Mouse (Mus musculus): ENCODE measurements at regions not wholly inside any gene's neighbourhood (a gene's known extent, or its start where the extent isn't known, plus 50 kb on each side); places are given as distances from the start of the nearest gene placed in this dataset.

DNA sequence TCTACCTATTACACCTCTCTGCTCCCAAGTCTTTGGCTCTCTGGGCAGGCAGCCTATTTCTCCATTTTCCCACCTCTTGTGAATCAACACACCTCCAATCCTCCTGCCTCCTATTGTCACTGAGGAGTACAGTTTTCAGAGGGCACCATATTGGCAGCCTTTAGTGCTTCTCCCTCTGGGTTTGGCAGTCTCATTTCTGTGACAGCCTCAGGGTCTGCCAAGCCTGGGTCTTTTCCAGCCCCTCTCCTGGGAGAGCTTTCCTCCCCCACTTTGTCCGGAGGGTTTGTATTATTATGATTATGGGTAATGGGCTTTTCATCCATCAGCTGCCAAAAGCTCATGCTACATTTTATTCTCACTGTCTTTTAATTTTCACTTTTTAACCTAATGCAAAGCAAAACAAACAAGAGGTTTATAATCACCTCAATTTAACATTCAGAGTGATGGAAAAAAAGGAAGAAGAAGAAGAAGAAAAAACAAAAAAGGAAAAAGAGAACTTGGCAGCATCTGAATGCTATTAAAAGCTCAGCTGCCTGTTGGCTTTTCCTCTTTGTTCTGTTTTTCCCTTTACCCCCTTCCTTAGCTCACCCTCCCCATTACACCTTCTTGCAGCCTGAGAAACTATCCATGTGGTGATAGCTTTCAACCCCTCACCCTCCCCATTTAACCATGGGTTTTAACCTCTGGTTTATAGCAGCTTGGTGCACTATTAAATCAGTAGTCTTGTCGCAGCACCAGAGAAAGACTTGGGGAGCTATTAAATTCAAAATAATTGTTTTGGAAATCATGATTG lies 790.5 kb upstream of the Cdh8 start:
- Histone ChIP-seq H3K27ac (replicated peaks) (no peak overlapping the region), H3K27me3 (no peaks in the 10 kb centered on the region), H3K36me3 (no peaks in the 10 kb centered on the region), H3K4me1 (replicated peaks) (no peaks in the 10 kb centered on the region; the same call in 1 of the 2 replicates), H3K9me3 (no peaks in the 10 kb centered on the region), H3K4me3 (no peak overlapping the region), H3K9ac (no peak overlapping the region), H3K4me2 (no peak overlapping the region)
- peak; percentile 74 for ATAC-seq (ENCODE audit: low read depth)
- WGBS, result 24% methylated on average over 2 of the region's 2 CpGs

DNA sequence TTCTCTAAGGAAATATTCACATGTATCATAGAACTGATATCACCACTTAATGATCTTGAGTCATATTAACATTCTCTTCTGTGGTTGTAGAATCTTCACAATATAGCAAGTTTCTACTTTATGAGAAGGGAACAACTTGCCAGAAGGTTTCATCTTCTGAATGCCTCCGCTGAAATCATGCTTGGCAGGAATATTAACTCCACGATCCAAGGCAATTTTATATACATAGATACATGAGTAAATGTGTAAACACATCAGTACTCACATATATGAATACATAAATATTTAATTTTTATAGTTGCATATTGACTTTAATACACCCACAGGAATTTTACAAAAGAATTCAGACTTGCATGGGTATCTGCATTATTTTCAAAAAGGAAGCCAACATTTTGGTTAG lies 777.0 kb upstream of the Cdh8 start:
- Histone ChIP-seq H3K9ac (no peak overlapping the region), H3K27ac (replicated peaks) (no peak overlapping the region), H3K27me3 (no peaks in the 10 kb centered on the region), H3K4me2 (no peak overlapping the region), H3K4me1 (replicated peaks) (no peaks in the 10 kb centered on the region), H3K9me3 (no peaks in the 10 kb centered on the region), H3K36me3 (no peaks in the 10 kb centered on the region), H3K4me3 (no peak overlapping the region)
- no peak for ATAC-seq (ENCODE audit: low read depth)
- 84% methylated on average over 2 of the region's 2 CpGs for WGBS

DNA sequence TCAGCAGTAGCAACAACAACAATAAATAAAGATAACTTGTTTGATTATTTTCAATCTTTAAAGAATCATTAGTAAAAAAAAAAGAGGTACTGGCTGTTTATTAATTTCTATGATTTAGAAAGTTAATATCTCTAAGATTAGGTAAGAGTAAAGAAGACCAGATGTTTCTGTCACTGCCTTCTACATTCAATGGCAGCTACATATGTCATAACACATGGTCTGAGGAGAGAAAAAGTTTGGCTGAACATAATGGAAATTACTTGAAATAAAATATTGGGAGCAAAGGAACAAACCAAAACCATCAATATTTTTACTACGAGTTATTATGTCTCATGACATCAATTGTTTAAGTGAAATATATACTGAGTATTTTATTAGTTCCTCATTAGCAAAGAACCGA lies 774.4 kb upstream of the Cdh8 start:
- Histone ChIP-seq H3K9me3 (no peaks in the 10 kb centered on the region), H3K36me3 (no peaks in the 10 kb centered on the region), H3K4me2 (no peak overlapping the region), H3K27me3 (no peaks in the 10 kb centered on the region), H3K27ac (replicated peaks) (no peak overlapping the region), H3K4me1 (replicated peaks) (peaks cover 3% of the 10 kb centered on the region; the same call in 1 of the 2 replicates), H3K4me3 (no peak overlapping the region), H3K9ac (no peak overlapping the region)
- 89% methylated on average over 2 of the region's 2 CpGs for WGBS
- no peak for ATAC-seq (ENCODE audit: low read depth)

DNA sequence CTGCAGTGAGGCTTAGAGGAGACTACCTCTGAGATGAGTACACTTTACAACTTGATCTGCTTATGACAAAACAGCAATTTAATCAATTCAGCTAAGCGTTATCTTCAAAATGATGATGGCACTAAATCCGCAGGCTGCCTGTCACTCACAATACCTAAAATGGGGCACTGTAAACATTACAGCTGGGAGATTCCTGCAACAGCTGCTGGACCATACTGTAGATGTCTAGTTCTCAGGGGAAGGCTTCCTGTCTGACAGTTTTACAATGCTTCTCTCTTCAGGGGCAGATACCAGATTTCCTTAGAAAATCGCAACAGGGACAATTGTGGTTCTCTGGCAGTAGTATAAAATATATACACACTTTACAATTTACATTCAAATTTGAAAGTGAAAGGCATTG lies 771.7 kb upstream of the Cdh8 start:
- H3K4me2 ChIP-seq, result no peak overlapping the region
- H3K9me3 ChIP-seq, result no peaks in the 10 kb centered on the region
- H3K4me3 ChIP-seq, result no peak overlapping the region
- no peak overlapping the region for H3K9ac ChIP-seq
- no peaks in the 10 kb centered on the region for H3K36me3 ChIP-seq
- no peak for ATAC-seq (ENCODE audit: low read depth)
- H3K4me1 ChIP-seq (replicated peaks), result peaks cover 3% of the 10 kb centered on the region; the same call in 1 of the 2 replicates
- 62% methylated on average over 3 of the region's 3 CpGs for WGBS
- no peak overlapping the region for H3K27ac ChIP-seq (replicated peaks)
- H3K27me3 ChIP-seq, result no peaks in the 10 kb centered on the region

DNA sequence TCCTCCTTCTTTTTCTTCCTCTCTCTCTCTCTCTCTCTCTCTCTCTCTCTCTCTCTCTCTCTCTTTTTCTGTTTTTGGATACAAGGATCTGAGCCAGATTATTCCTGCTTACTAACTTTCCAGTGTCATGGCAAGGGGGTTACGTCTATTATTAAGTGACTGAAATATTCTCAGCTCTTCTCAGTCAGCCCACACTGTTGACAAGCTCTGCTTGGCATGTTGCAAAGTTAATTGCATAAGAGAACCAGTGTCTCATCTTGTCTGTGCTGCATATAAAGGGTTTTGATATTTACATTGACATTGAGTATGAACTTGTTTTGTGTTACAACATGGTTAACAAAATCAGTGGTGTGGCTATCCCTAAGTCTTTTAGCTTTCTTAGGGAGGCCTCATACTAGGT lies 760.2 kb upstream of the Cdh8 start:
- 90% methylated on average over 1 of the region's 1 CpGs for WGBS

DNA sequence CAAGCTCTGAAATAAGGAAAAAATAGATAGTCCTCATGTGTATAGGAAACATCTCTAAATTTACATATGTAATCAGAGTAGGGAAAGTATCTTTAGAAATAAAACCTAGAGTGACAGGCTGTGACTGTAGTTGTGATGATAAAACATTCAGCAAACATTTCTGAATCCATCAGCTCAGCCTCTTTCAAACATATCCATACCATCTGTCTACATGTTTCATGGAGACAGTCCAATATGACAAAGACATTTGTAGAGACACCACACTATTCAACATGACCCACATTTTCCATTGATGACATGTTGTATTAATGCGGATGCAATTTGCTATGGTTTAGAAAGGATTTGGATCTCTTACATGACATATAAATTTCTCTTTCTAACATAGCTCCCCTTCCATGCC lies 729.1 kb upstream of the Cdh8 start:
- no peak for ATAC-seq (ENCODE audit: low read depth)
- Histone ChIP-seq H3K4me2 (no peak overlapping the region), H3K9me3 (no peaks in the 10 kb centered on the region), H3K4me1 (replicated peaks) (0 out of 2 replicates have a peak, but pooled peaks cover 4% of the 10 kb centered on the region), H3K27me3 (no peaks in the 10 kb centered on the region), H3K9ac (no peak overlapping the region), H3K36me3 (no peaks in the 10 kb centered on the region), H3K4me3 (no peak overlapping the region), H3K27ac (replicated peaks) (no peak overlapping the region)
- 92% methylated on average over 1 of the region's 1 CpGs for whole genome bisulfite sequencing

More for the DNA sequence above, 760.2 kb upstream of the Cdh8 start:
- Histone ChIP-seq H3K27me3 (no peaks in the 10 kb centered on the region), H3K9me3 (no peaks in the 10 kb centered on the region), H3K4me1 (replicated peaks) (no peaks in the 10 kb centered on the region), H3K36me3 (no peaks in the 10 kb centered on the region), H3K4me3 (no peak overlapping the region), H3K27ac (replicated peaks) (no peak overlapping the region), H3K4me2 (no peak overlapping the region), H3K9ac (no peak overlapping the region)
- no peak for ATAC-seq (ENCODE audit: low read depth)

DNA sequence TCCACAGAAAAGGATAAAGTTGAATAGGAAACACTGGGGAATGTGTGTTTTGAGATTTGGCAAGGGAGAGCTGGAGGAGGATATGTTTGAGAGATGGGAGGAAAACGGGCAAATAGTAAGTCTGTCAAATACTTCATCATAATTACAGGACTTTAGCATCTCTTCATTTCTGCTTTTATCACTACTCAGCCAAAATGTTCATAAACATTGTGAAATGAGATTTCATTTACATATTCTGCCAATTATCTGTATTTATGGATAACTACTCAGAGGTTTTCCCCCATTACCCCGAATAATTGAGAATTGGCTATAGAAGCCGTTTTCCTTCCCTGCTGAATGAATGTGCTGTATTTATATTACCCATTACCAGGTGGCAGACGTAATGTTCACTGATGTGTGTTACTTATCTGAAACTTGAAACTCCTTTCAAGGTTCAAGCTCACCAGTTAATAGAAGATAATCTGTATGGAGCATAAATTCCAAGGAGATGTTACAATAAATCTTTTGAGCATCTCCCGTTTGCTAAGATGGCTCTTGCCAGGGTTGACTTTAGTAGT lies 727.9 kb upstream of the Cdh8 start:
- no peak overlapping the region for H3K9ac ChIP-seq
- no peak for ATAC-seq (ENCODE audit: low read depth)
- 53% methylated on average over 5 of the region's 5 CpGs for WGBS
- no peaks in the 10 kb centered on the region for H3K36me3 ChIP-seq
- no peaks in the 10 kb centered on the region for H3K27me3 ChIP-seq
- H3K4me3 ChIP-seq, result no peak overlapping the region
- H3K9me3 ChIP-seq, result no peaks in the 10 kb centered on the region
- no peak overlapping the region for H3K4me2 ChIP-seq
- H3K27ac ChIP-seq (replicated peaks), result no peak overlapping the region
- H3K4me1 ChIP-seq (replicated peaks), result 0 out of 2 replicates have a peak, but pooled peaks cover 4% of the 10 kb centered on the region

DNA sequence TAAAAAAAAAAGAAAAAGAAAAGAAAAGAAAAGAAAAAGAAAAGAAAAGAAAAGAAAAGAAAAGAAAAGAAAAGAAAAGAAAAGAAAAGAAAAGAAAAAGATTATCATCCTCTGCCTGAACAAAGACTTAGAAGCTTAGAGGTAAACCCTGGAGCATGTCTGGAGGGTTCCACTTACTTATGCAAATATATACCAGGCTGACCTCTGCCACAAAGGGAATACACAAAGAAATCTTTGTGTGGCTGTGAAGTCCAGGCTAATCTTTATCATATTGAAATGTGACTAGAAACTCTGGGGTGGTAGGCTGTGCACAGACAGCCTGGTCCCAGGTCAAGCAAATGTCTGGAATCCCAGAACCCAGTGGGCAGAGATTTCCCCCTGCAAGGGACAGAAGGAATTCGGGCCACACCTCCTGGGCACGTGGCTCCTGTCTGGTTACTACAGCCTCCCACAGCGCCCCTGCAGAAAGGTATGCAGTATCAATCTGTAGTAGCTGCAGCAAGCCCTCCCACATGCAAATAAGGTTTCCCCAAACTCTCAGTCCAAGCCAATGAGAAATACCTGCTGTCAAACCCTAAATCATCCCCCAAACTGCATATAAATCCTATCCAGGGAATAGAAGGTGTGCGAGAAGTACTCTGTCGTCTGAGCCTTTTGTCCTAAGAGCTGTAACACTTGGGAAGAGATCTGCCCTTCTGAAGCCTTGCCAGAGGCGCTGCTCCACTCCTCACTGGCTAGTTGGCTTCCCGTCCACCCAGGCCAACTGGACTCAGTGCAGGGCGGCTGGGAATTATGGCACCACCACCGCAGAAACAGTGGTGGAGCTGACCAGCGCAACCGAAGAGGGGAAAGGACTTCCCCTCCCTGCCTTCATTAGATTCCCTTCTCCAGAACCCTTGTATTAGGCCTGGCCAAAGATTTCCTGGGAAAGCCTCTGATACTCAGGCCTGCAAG lies 688.4 kb upstream of the Cdh8 start:
- Histone ChIP-seq H3K4me1 (replicated peaks) (no peaks in the 10 kb centered on the region; the same call in 1 of the 2 replicates), H3K4me2 (no peak overlapping the region), H3K4me3 (no peak overlapping the region), H3K9me3 (no peaks in the 10 kb centered on the region), H3K27me3 (no peaks in the 10 kb centered on the region), H3K9ac (no peak overlapping the region), H3K36me3 (no peaks in the 10 kb centered on the region), H3K27ac (replicated peaks) (no peak overlapping the region)
- 49% methylated on average over 11 of the region's 11 CpGs for WGBS
- no peak for ATAC-seq (ENCODE audit: low read depth)

DNA sequence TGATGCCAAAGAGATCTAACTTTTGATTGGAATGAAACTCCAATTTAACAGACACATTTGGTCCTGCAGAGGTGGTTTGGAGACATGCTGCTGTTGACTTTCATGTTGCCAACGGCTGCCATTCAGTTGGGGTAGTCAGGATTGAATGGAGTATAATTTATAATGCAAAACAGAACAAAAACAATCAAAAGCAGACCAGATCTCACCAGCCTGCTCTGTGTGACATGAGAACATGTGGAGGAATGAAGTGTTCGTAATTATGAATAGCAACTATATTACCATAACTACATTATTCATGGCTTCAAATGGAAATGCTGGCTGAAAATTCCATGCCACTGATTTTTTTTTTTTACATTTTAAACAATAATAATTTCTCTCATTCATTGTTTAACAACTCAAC lies 685.7 kb upstream of the Cdh8 start:
- no peaks in the 10 kb centered on the region; the same call in 1 of the 2 replicates for H3K4me1 ChIP-seq (replicated peaks)

DNA sequence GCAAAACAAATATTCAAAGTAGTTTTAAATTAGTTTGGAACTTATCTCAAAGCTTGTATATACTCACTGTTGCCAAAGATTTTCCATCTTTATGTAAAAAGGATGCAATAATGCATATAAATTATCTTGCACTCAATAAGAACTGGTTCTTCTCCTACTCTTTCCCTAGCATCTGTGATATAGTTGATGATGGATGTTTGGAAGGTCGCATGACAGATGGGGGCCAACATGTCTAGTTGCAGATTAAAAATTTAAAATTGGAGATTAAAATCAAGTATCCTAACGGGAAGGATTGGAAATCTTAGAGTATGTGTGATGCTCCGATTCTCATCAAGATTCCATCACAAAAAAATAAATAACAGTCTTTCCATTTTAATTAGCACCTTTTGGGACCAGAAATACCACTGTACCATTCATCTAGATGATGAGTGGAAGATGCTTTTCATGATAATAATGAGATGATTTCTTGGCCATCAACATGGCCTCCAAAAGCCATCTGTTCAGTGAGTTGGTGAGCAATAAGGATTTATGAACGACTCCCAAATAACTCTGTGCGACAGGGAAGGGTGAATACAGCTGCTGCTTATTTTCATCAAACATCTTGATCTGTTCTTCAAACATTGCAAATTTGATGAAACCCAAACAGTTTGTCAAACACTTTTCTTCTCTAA lies 655.9 kb upstream of the Cdh8 start:
- no peak overlapping the region for H3K27ac ChIP-seq (replicated peaks)
- no peak for ATAC-seq (ENCODE audit: low read depth)
- no peaks in the 10 kb centered on the region for H3K36me3 ChIP-seq
- 82% methylated on average over 5 of the region's 5 CpGs for WGBS
- H3K4me1 ChIP-seq (replicated peaks), result no peaks in the 10 kb centered on the region
- no peak overlapping the region for H3K4me2 ChIP-seq
- no peaks in the 10 kb centered on the region for H3K27me3 ChIP-seq
- no peak overlapping the region for H3K4me3 ChIP-seq
- no peaks in the 10 kb centered on the region for H3K9me3 ChIP-seq
- H3K9ac ChIP-seq, result no peak overlapping the region

More for the DNA sequence above, 685.7 kb upstream of the Cdh8 start:
- H3K9ac ChIP-seq, result no peak overlapping the region
- H3K27me3 ChIP-seq, result no peaks in the 10 kb centered on the region
- ATAC-seq (ENCODE audit: low read depth), result no peak
- H3K9me3 ChIP-seq, result no peaks in the 10 kb centered on the region
- no peak overlapping the region for H3K4me3 ChIP-seq
- no peak overlapping the region for H3K4me2 ChIP-seq
- 65% methylated on average over 2 of the region's 2 CpGs for WGBS
- no peaks in the 10 kb centered on the region for H3K36me3 ChIP-seq
- H3K27ac ChIP-seq (replicated peaks), result no peak overlapping the region

DNA sequence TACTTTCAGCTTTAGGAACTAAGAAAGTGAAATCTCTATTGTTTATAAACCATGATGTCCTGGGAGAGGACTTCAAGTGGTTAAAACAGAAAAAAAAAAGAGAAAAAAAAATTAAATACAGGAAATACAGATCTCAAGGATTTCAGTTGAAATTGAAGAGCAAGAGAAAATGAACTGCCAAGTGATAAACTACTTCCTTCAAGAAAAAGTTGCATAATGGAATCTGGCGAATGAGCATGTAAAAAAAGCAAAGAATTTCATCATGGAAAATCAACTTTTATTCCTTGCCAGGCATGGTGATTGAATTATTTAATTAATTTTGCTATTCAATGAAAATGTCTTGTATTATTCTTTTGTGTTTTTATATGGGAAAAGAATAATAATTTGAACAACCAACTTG lies 653.5 kb upstream of the Cdh8 start:
- H3K27ac ChIP-seq (replicated peaks), result no peak overlapping the region

More for the DNA sequence above, 653.5 kb upstream of the Cdh8 start:
- Histone ChIP-seq H3K36me3 (no peaks in the 10 kb centered on the region), H3K27me3 (no peaks in the 10 kb centered on the region), H3K4me1 (replicated peaks) (no peaks in the 10 kb centered on the region), H3K9ac (no peak overlapping the region), H3K4me3 (no peak overlapping the region), H3K9me3 (no peaks in the 10 kb centered on the region), H3K4me2 (no peak overlapping the region)
- 82% methylated on average over 1 of the region's 1 CpGs for WGBS
- no peak for ATAC-seq (ENCODE audit: low read depth)

Data from neural tube, embryonic 13.5 days (tissue).